Mouse (Mus musculus): ENCODE data around the gene 1700122O11Rik.

The 1700122O11Rik gene

GRCm38 (mm10) chr17:48028250-48028649 lies 9.8 kb downstream of the 1700122O11Rik start:
- DNase-seq (ENCODE audit: low spot score in 2 of 2): no peak

- DNase-seq (ENCODE audit: low spot score in 2 of 2): no peak
These were observed 10.4 kb downstream of the 1700122O11Rik start for GRCm38 (mm10) chr17:48027677-48028076.

GRCm38 (mm10) chr17:48027019-48027418 lies 11.1 kb downstream of the 1700122O11Rik start:
- no peak for DNase-seq (ENCODE audit: low spot score in 2 of 2)

GRCm38 (mm10) chr17:48024045-48024444 lies 14.0 kb downstream of the 1700122O11Rik start:
- no peak for DNase-seq (ENCODE audit: low spot score in 2 of 2)

GRCm38 (mm10) chr17:48019585-48019984 lies 18.5 kb downstream of the 1700122O11Rik start:
- no peak for DNase-seq (ENCODE audit: low spot score in 2 of 2)

GRCm38 (mm10) chr17:48016566-48016965 lies 21.5 kb downstream of the 1700122O11Rik start:
- DNase-seq (ENCODE audit: low spot score in 2 of 2): no peak

- DNase-seq (ENCODE audit: low spot score in 2 of 2): no peak
These were observed 25.5 kb downstream of the 1700122O11Rik start for GRCm38 (mm10) chr17:48012561-48012960.

GRCm38 (mm10) chr17:48011105-48011504 lies 27.0 kb downstream of the 1700122O11Rik start:
- DNase-seq (ENCODE audit: low spot score in 2 of 2): no peak

- DNase-seq (ENCODE audit: low spot score in 2 of 2): no peak
These were observed 27.8 kb downstream of the 1700122O11Rik start for GRCm38 (mm10) chr17:48010283-48010682.

- DNase-seq (ENCODE audit: low spot score in 2 of 2): peak; percentile 29 to 33
These were observed 32.3 kb downstream of the 1700122O11Rik start for GRCm38 (mm10) chr17:48005816-48006215.

GRCm38 (mm10) chr17:48005091-48005490 lies 33.0 kb downstream of the 1700122O11Rik start:
- DNase-seq (ENCODE audit: low spot score in 2 of 2): peak in 1 of 2 experiments; percentile 20

GRCm38 (mm10) chr17:48004619-48005018 lies 33.5 kb downstream of the 1700122O11Rik start:
- DNase-seq (ENCODE audit: low spot score in 2 of 2): no peak

- DNase-seq (ENCODE audit: low spot score in 2 of 2): no peak
These were observed 35.6 kb downstream of the 1700122O11Rik start for GRCm38 (mm10) chr17:48002486-48002885.

GRCm38 (mm10) chr17:48001586-48002361 lies 36.3 kb downstream of the 1700122O11Rik start:
- DNase-seq (ENCODE audit: low spot score in 2 of 2): peak; percentile 66 to 84

- no peak for DNase-seq (ENCODE audit: low spot score in 2 of 2)
These were observed 36.9 kb downstream of the 1700122O11Rik start for GRCm38 (mm10) chr17:48001157-48001556.

GRCm38 (mm10) chr17:47999812-48000211 lies 38.3 kb downstream of the 1700122O11Rik start:
- DNase-seq (ENCODE audit: low spot score in 2 of 2): no peak

GRCm38 (mm10) chr17:47999403-47999802 lies 38.7 kb downstream of the 1700122O11Rik start:
- DNase-seq (ENCODE audit: low spot score in 2 of 2): no peak

- no peak for DNase-seq (ENCODE audit: low spot score in 2 of 2)
These were observed 40.3 kb downstream of the 1700122O11Rik start for GRCm38 (mm10) chr17:47997806-47998205.

GRCm38 (mm10) chr17:47990392-47991123 lies 47.5 kb downstream of the 1700122O11Rik start:
- DNase-seq (ENCODE audit: low spot score in 2 of 2): no peak

- no peak for DNase-seq (ENCODE audit: low spot score in 2 of 2)
These were observed 48.1 kb downstream of the 1700122O11Rik start for GRCm38 (mm10) chr17:47989951-47990378.

GRCm38 (mm10) chr17:47988811-47989210 lies 49.3 kb downstream of the 1700122O11Rik start:
- DNase-seq (ENCODE audit: low spot score in 2 of 2): no peak

GRCm38 (mm10) chr17:47988074-47988473 lies 50.0 kb downstream of the 1700122O11Rik start:
- DNase-seq (ENCODE audit: low spot score in 2 of 2): no peak
